Mouse (Mus musculus): ENCODE results near the gene Akap17b.

GRCm38 (mm10) chrX:36586629-36587303, 58.4 kb downstream of the Akap17b start:
- TF ChIP-seq MYOG (IDR thresholded peaks at IDR 0.05; ENCODE audit: control insufficient read depth in 1 of 3, insufficient read depth in 1 of 3, insufficient read length in 2 of 3, low read depth in 2 of 3) = no peak
- no peak for TF ChIP-seq POLR2A (IDR thresholded peaks at IDR 0.05; ENCODE audit: insufficient read length, low read depth)
- TF ChIP-seq TCF3 (IDR thresholded peaks at IDR 0.05; ENCODE audit: insufficient read length, low read depth) = no peak
- TF ChIP-seq POLR2AphosphoS2 (IDR thresholded peaks at IDR 0.05; ENCODE audit: insufficient read length, low read depth) = no peak
- no peak for TF ChIP-seq MAX (IDR thresholded peaks at IDR 0.05; ENCODE audit: low read depth)
- no peak for TF ChIP-seq TCF12 (IDR thresholded peaks at IDR 0.05; ENCODE audit: insufficient read depth, poor library complexity, severe bottlenecking)
- TF ChIP-seq USF1 (IDR thresholded peaks at IDR 0.05; ENCODE audit: low read depth) = no peak
